Mouse (Mus musculus) thymus, adult 2 months (tissue): ENCODE measurements at regions not wholly inside any gene's neighbourhood (a gene's known extent, or its start where the extent isn't known, plus 50 kb on each side); places are given as distances from the start of the nearest gene placed in this dataset.

Experiments used
- DNase-seq: peaks from one replicate; pipeline ENCODE4 v3.0.0; 2021
- H3K27ac ChIP-seq: fragments of 200-500 bp; 2 replicates; pipeline ENCODE4 v1.5.1; 2012; ENCODE audit warnings: low read length, control low read depth; ENCODE audit not compliant: control insufficient read depth, insufficient read depth
- H3K27me3 ChIP-seq: fragments of 200-500 bp; 2 replicates; pipeline ENCODE4 v1.6.1; 2012; ENCODE audit warnings: mild to moderate bottlenecking, low read length, moderate library complexity, mixed read lengths; ENCODE audit not compliant: control insufficient read depth, insufficient read depth
- H3K36me3 ChIP-seq: fragments of 200-500 bp; 2 replicates; pipeline ENCODE4 v1.6.1; 2012; ENCODE audit warnings: mild to moderate bottlenecking, low read length, moderate library complexity; ENCODE audit not compliant: control insufficient read depth, insufficient read depth
- H3K4me1 ChIP-seq: fragments of 200-500 bp; replicated peaks from 2 replicates; pipeline ENCODE4 v1.6.1; 2012; ENCODE audit warnings: low read length; ENCODE audit not compliant: control insufficient read depth, insufficient read depth
- H3K4me3 ChIP-seq: fragments of 200-500 bp; 2 replicates; pipeline ENCODE4 v1.5.1; 2012; ENCODE audit warnings: mild to moderate bottlenecking, low read length, control low read depth, moderate library complexity; ENCODE audit not compliant: control insufficient read depth, insufficient read depth
- CTCF ChIP-seq: fragments of 200-500 bp; IDR thresholded peaks from 2 replicates; pipeline ENCODE4 v1.5.1; 2012; ENCODE audit warnings: mild to moderate bottlenecking, control low read depth, low read length, moderate library complexity, borderline replicate concordance; ENCODE audit not compliant: control insufficient read depth, poor library complexity, insufficient read depth; ENCODE audit errors: extremely low read depth
- POLR2A ChIP-seq: fragments of 200-500 bp; IDR thresholded peaks from 2 replicates; pipeline ENCODE4 v1.6.1; 2012; ENCODE audit warnings: mild to moderate bottlenecking, low read length, control low read depth, moderate library complexity; ENCODE audit not compliant: control insufficient read depth, poor library complexity, insufficient read depth; ENCODE audit errors: extremely low read depth
- WGBS: fragments of 180-500 bp; shearing (Covaris S2); methylation state at CpG from one replicate; pipeline ENCODE4 v1.1.7; 2018; 5-methylcytosine and 5-hydroxymethylcytosine counted together

DNA sequence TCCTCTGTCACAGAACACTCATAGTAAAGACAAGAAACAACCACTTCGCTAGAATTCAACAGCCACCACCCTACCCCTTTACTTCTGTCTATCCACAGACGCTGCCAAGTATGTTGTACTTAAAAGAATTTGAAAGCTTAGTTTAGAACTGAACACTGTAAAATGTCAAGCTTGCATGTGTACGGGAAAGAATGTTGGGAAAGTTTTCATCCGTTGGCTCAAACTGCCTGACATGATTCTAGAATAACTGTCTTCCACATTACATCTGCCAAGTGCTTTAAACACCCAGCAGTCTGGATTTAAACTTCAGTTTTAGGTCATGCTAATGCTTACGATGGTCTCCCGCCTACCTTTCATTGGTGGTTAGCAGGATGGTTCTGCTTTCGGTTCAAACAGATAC is 54.1 kb upstream of the Elovl6 start:
- no peak for DNase-seq
- WGBS: 96% methylated on average over 7 of the region's 7 CpGs
- no peak overlapping the region for H3K4me3 ChIP-seq

DNA sequence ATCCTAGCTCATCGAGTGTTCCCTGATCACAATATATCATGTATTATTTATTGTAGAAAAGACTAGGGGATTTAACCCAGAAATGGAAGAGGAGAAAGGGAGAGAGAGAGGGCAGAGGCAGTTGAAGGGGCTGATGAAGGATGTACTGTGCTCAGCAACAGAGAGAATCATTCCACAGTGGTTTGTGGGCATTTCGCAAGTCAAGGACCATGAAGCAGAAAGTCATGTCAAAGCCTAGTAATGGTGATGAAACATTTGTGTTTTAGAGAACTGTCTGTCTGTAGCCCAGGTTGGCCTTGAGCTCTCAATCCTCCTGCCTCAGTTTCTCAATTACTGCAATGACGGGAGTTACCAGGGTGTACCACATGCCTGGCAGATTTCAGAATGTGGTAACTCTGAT is 50.9 kb upstream of the Elovl6 start:
- H3K4me3 ChIP-seq: no peak overlapping the region
- no peaks in the 10 kb centered on the region for H3K36me3 ChIP-seq
- H3K4me1 ChIP-seq: no peaks in the 10 kb centered on the region
- TF ChIP-seq POLR2A (no peak), CTCF (no peak)
- H3K27me3 ChIP-seq: no peaks in the 10 kb centered on the region
- no peak overlapping the region for H3K27ac ChIP-seq
- WGBS: 98% methylated on average over 3 of the region's 3 CpGs
- DNase-seq: no peak

More for the DNA sequence above, 54.1 kb upstream of the Elovl6 start:
- no peak overlapping the region for H3K27ac ChIP-seq
- no peaks in the 10 kb centered on the region for H3K36me3 ChIP-seq
- no peaks in the 10 kb centered on the region for H3K27me3 ChIP-seq
- no peaks in the 10 kb centered on the region for H3K4me1 ChIP-seq
- TF ChIP-seq CTCF: no peak
- no peak for TF ChIP-seq POLR2A
